ENCODE assay signal across 13 mouse cellular contexts in the genomic region with DNA sequence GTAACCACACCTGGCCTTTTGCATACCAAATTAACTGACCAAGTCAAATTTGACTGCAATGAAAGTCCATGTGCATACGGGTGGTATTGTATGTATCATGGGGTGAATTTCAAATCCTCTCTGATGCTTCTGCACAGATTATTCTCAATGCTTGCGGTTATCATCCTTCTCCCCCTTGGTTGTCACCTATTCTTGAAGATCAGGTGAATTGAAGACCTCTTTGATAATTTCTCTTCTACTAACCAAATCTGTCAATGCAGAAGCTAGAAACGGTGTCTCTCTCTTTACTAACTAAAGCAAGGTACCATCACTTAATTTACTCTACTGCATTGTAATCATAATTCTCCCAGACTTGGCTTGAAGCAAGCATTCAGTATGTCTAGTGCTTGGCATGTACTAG.
"Had no signal": no experiment of that assay in that cellular context is flagged by ENCODE, and none has a peak within 500 bp of the region (broad histone marks: within the 10 kb centered on the region; RNA-seq: fewer than 3 reads in every experiment).

No protein-coding gene starts in this region.

- H3K4me1 ChIP-seq: midbrain, embryonic 13.5 days; midbrain, embryonic 15.5 days; neural tube, embryonic 12.5 days; stomach, embryonic 15.5 days had no signal

- DNase-seq: lung, adult 18-20 months; lung, embryonic 14.5 days; lung, postnatal 10 days; lung, postnatal 4 days; right cerebral cortex, postnatal 14 days; thymus, adult 2 months; thymus, postnatal 25 days; thymus, postnatal 4 days had no signal

- H3K27ac ChIP-seq: midbrain, embryonic 13.5 days; midbrain, embryonic 15.5 days; neural tube, embryonic 12.5 days; stomach, embryonic 15.5 days; stomach, postnatal 0 days had no signal

- H3K27me3 ChIP-seq: midbrain, embryonic 13.5 days; midbrain, embryonic 15.5 days; neural tube, embryonic 12.5 days; stomach, embryonic 15.5 days had no signal

- H3K4me3 ChIP-seq: midbrain, embryonic 13.5 days; midbrain, embryonic 15.5 days; neural tube, embryonic 12.5 days; stomach, embryonic 15.5 days had no signal

- H3K9me3 ChIP-seq: midbrain, embryonic 13.5 days; midbrain, embryonic 15.5 days; neural tube, embryonic 12.5 days; stomach, embryonic 15.5 days had no signal

- H3K36me3 ChIP-seq: midbrain, embryonic 13.5 days; midbrain, embryonic 15.5 days; neural tube, embryonic 12.5 days; stomach, embryonic 15.5 days had no signal
